8 mouse cellular contexts compared by ENCODE assay signal in genomic region chr15:85687630-85688410, GRCm38 (mm10). TPM values are rescaled to one million over a fixed set of nuclear protein-coding genes. Genes with fewer than 3 reads are reported as not detected.
DNase-seq lines count a peak whose midpoint lies in the region; ATAC-seq and TF ChIP-seq lines count a peak whose summit lies in the region.

No protein-coding gene starts in this region.

- H3K4me3 ChIP-seq in forebrain, embryonic 12.5 days (replicated peaks), result no peak overlapping the region
- no peak overlapping the region for H3K4me3 ChIP-seq in forebrain, embryonic 16.5 days (replicated peaks; ENCODE audit: low read length)
- H3K4me3 ChIP-seq in lung, embryonic 15.5 days, result no peak overlapping the region
- H3K4me3 ChIP-seq in hindbrain, postnatal 0 days (ENCODE audit: low read length), result no peak overlapping the region
- no peak overlapping the region for H3K4me3 ChIP-seq in stomach, embryonic 14.5 days (ENCODE audit: low read depth, low read length)

- 0 out of 2 replicates have a peak overlapping the region, but pooled peaks have one; percentile 2 for H3K27ac ChIP-seq in forebrain, embryonic 12.5 days
- H3K27ac ChIP-seq in forebrain, embryonic 16.5 days (ENCODE audit: low read length), result no peak overlapping the region; the same call in 1 of the 2 replicates
- H3K27ac ChIP-seq in lung, embryonic 15.5 days, result peak overlapping the region; percentile 95
- peak overlapping the region; percentile 64 for H3K27ac ChIP-seq in hindbrain, postnatal 0 days
- peak overlapping the region; percentile 84 for H3K27ac ChIP-seq in stomach, embryonic 14.5 days (ENCODE audit: low read length)

- TF ChIP-seq CTCF in hindbrain, postnatal 0 days (IDR thresholded peaks at IDR 0.05; ENCODE audit: low read depth), result no peak

- H3K4me2 ChIP-seq in forebrain, embryonic 12.5 days, result no peak overlapping the region
- H3K4me2 ChIP-seq in forebrain, embryonic 16.5 days (ENCODE audit: low read length), result no peak overlapping the region
- H3K4me2 ChIP-seq in lung, embryonic 15.5 days, result peak overlapping the region; percentile 37
- peak overlapping the region; percentile 21; the same call in 1 of the 2 replicates for H3K4me2 ChIP-seq in hindbrain, postnatal 0 days (ENCODE audit: low read depth, low read length)
- no peak overlapping the region for H3K4me2 ChIP-seq in stomach, embryonic 14.5 days (replicated peaks; ENCODE audit: low read depth, low read length)

- H3K4me1 ChIP-seq in forebrain, embryonic 12.5 days, result peaks cover 20% of the 10 kb centered on the region
- H3K4me1 ChIP-seq in forebrain, embryonic 16.5 days (replicated peaks; ENCODE audit: control insufficient read depth, insufficient read depth, low read length), result peaks cover 59% of the 10 kb centered on the region
- H3K4me1 ChIP-seq in lung, embryonic 15.5 days, result peaks cover 53% of the 10 kb centered on the region
- H3K4me1 ChIP-seq in hindbrain, postnatal 0 days (ENCODE audit: insufficient read depth, low read length), result peaks cover 31% of the 10 kb centered on the region
- peaks cover 25% of the 10 kb centered on the region for H3K4me1 ChIP-seq in stomach, embryonic 14.5 days (ENCODE audit: control insufficient read depth, insufficient read depth, low read length)

- no peak for DNase-seq in lung, postnatal 25 days (ENCODE audit: low spot score)
- DNase-seq in hindbrain, postnatal 0 days (ENCODE audit: low spot score), result no peak
- no peak for DNase-seq in left cerebral cortex, adult 8-10 months (ENCODE audit: low spot score in 2 of 2)

- peaks cover 5% of the 10 kb centered on the region; the same call in 1 of the 2 replicates for H3K27me3 ChIP-seq in forebrain, embryonic 12.5 days
- no peaks in the 10 kb centered on the region for H3K27me3 ChIP-seq in forebrain, embryonic 16.5 days (replicated peaks; ENCODE audit: control insufficient read depth, insufficient read depth, low read length)
- H3K27me3 ChIP-seq in lung, embryonic 15.5 days, result no peaks in the 10 kb centered on the region
- no peaks in the 10 kb centered on the region for H3K27me3 ChIP-seq in hindbrain, postnatal 0 days (ENCODE audit: insufficient read depth, low read length)
- H3K27me3 ChIP-seq in stomach, embryonic 14.5 days (ENCODE audit: control insufficient read depth, insufficient read depth, low read length), result no peaks in the 10 kb centered on the region

- no peak overlapping the region for H3K9ac ChIP-seq in forebrain, embryonic 12.5 days
- no peak overlapping the region for H3K9ac ChIP-seq in forebrain, embryonic 16.5 days (replicated peaks; ENCODE audit: low read depth, low read length)
- H3K9ac ChIP-seq in lung, embryonic 15.5 days, result 0 out of 2 replicates have a peak overlapping the region, but pooled peaks have one; percentile 2
- H3K9ac ChIP-seq in hindbrain, postnatal 0 days (replicated peaks; ENCODE audit: low read length), result 0 out of 2 replicates have a peak overlapping the region, but pooled peaks have one; percentile 4
- no peak overlapping the region for H3K9ac ChIP-seq in stomach, embryonic 14.5 days (replicated peaks; ENCODE audit: low read depth, low read length)

- 83% methylated on average over 15 of the region's 15 CpGs for WGBS in forebrain, embryonic 12.5 days
- 72% methylated on average over 15 of the region's 15 CpGs for WGBS in forebrain, embryonic 16.5 days
- WGBS in lung, embryonic 15.5 days, result 56% methylated on average over 15 of the region's 15 CpGs
- 65% methylated on average over 15 of the region's 15 CpGs for WGBS in hindbrain, postnatal 0 days
- WGBS in stomach, embryonic 14.5 days, result 65% methylated on average over 15 of the region's 15 CpGs

- ATAC-seq in forebrain, embryonic 12.5 days (ENCODE audit: low FRiP score), result no peak
- no peak for ATAC-seq in forebrain, embryonic 16.5 days
- no peak for ATAC-seq in lung, embryonic 15.5 days (ENCODE audit: borderline replicate concordance, extremely low read depth, low FRiP score, low TSS enrichment)
- no peak for ATAC-seq in hindbrain, postnatal 0 days
- ATAC-seq in stomach, embryonic 14.5 days (ENCODE audit: insufficient number of reproducible peaks, insufficient read depth, low FRiP score, low read depth), result no peak
- no peak for ATAC-seq in megakaryocyte, adult 5-6 weeks (ENCODE audit: poor library complexity, severe bottlenecking)

- H3K36me3 ChIP-seq in forebrain, embryonic 12.5 days (replicated peaks), result peaks cover 32% of the 10 kb centered on the region
- peaks cover 19% of the 10 kb centered on the region for H3K36me3 ChIP-seq in forebrain, embryonic 16.5 days (ENCODE audit: control insufficient read depth, insufficient read depth)
- peaks cover 63% of the 10 kb centered on the region for H3K36me3 ChIP-seq in lung, embryonic 15.5 days
- peaks cover 18% of the 10 kb centered on the region for H3K36me3 ChIP-seq in hindbrain, postnatal 0 days (ENCODE audit: insufficient read depth, low read length)
- H3K36me3 ChIP-seq in stomach, embryonic 14.5 days (ENCODE audit: control insufficient read depth, insufficient read depth, low read length), result peaks cover 17% of the 10 kb centered on the region; the same call in 1 of the 2 replicates

- no peaks in the 10 kb centered on the region for H3K9me3 ChIP-seq in forebrain, embryonic 12.5 days
- H3K9me3 ChIP-seq in forebrain, embryonic 16.5 days (ENCODE audit: control insufficient read depth, low read length), result no peaks in the 10 kb centered on the region
- no peaks in the 10 kb centered on the region for H3K9me3 ChIP-seq in lung, embryonic 15.5 days
- H3K9me3 ChIP-seq in hindbrain, postnatal 0 days (ENCODE audit: low read length), result no peaks in the 10 kb centered on the region
- H3K9me3 ChIP-seq in stomach, embryonic 14.5 days (ENCODE audit: control insufficient read depth, low read depth, low read length), result no peaks in the 10 kb centered on the region

RNA-seq across cellular contexts. Expression of gene Ppara, which starts 47.0 kb away (rescaled TPM):
- polyA plus RNA-seq in forebrain, embryonic 12.5 days (2016; fragmentation: Nextera tagmentation; extraction: Ambion mirVana), result 0.53 and 0.74 TPM in 2 replicates
- 0.90 and 1.6 TPM in 2 replicates for polyA plus RNA-seq in forebrain, embryonic 16.5 days (2015; fragmentation: Nextera tagmentation; extraction: Ambion mirVana)
- polyA plus RNA-seq in lung, embryonic 15.5 days (2015; fragmentation: Nextera tagmentation; extraction: Ambion mirVana), result 4.3 and 4.9 TPM in 2 replicates
- 1.2 and 6.6 TPM in 2 replicates for total RNA-seq in hindbrain, postnatal 0 days (2014; rRNA removed)
- 1.9 and 2.7 TPM in 2 replicates for polyA plus RNA-seq in hindbrain, postnatal 0 days (2015; fragmentation: Nextera tagmentation; extraction: Ambion mirVana)
- 2.2 and 3.1 TPM in 2 replicates for polyA plus RNA-seq in stomach, embryonic 14.5 days (2014; fragmentation: Nextera tagmentation; extraction: Ambion mirVana)
- not detected in 2 replicates for total RNA-seq in megakaryocyte, adult 5-6 weeks (2015)
- total RNA-seq in megakaryocyte, adult 5-6 weeks (2017), result not detected in 2 replicates
- total RNA-seq in left cerebral cortex, adult 8-10 months (2022), result 1 to 10 TPM; 2.8 to 3.6 (median 3.3) TPM

Comparison
In these comparisons a context has a peak if more than half of its experiments do, and no peak if none do; other contexts are left out.
1. H3K4me2 ChIP-seq: peak in lung, embryonic 15.5 days (single experiment) and hindbrain, postnatal 0 days (single experiment); none in forebrain, embryonic 12.5 days (single experiment), forebrain, embryonic 16.5 days (single experiment) and stomach, embryonic 14.5 days (single experiment).
2. H3K9ac ChIP-seq: peak in lung, embryonic 15.5 days (single experiment) and hindbrain, postnatal 0 days (single experiment); none in forebrain, embryonic 12.5 days (single experiment), forebrain, embryonic 16.5 days (single experiment) and stomach, embryonic 14.5 days (single experiment).